Mouse (Mus musculus) layer of hippocampus, adult 2 months (tissue): ENCODE results near the gene Vamp5. TPM values are rescaled to one million over a fixed set of nuclear protein-coding genes. Genes with fewer than 3 reads are reported as not detected.

Experiments used
- DNase-seq, 2 experiments: peaks; one replicate each; pipeline ENCODE4 v3.0.0; 2022; ENCODE audit warnings: low spot score in 2 of 2
- H3K27ac ChIP-seq: fragments of 200-600 bp; 2 replicates; pipeline ENCODE4 v1.8.1; 2022
- H3K4me3 ChIP-seq: fragments of 200-600 bp; 2 replicates; pipeline ENCODE4 v1.8.1; 2022; ENCODE audit warnings: mild to moderate bottlenecking
- CTCF ChIP-seq: fragments of 200-600 bp; conservative IDR thresholded peaks from 2 replicates; pipeline ENCODE4 v1.8.1; 2022; ENCODE audit warnings: antibody characterized with exemption, mild to moderate bottlenecking, moderate library complexity
- total RNA-seq, 2 experiments: library from RNA; stranded (reverse); gene quantifications; 2 replicates each; pipeline ENCODE4 v1.2.3; 2021

Gene Vamp5
- total RNA-seq, 2 experiments from 2014 or later = 3.9 to 4.6 TPM

DNA sequence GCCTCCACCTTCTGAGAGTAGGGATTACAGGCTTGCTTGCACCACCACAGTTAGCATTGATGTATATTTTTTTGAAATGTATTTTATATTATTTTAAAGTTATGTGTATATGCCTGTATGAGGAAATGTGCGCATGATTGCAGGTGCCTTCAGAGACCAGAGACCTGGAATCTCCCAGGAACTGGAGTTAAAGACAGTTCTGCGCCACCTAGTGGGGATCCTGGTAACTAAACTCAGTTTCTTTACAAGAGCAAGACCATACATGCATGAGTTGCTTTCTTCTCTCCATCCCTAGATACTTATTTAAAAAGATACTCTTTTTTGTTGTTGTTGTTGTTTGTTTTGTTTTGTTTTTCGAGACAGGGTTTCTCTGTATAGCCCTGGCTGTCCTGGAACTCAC is 29.3 kb upstream of the Vamp5 start:
- no peak overlapping the region for H3K27ac ChIP-seq
- TF ChIP-seq CTCF = peak; percentile 80
- H3K4me3 ChIP-seq = no peak overlapping the region
- DNase-seq = peak; percentile 45 to 79

DNA sequence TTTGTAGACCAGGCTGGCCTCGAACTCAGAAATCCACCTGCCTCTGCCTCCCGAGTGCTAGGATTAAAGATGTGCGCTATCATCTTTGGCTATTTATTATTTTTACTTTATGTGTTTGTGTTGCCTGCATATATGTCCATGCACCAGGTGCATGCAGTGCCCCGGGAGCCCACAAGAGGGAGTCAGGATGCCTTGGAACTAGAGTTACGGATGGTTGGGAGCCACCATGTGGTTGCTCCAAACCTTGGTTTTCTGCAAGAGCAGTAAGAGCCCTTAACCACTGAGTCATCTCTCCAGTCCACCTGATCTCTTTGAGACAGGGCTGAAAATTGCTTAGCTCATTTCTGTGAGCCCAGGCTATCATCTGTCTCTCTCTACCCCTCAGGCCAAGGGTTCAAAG is 26.9 kb upstream of the Vamp5 start:
- Histone ChIP-seq H3K27ac (no peak overlapping the region), H3K4me3 (no peak overlapping the region)
- peak; percentile 63 to 87 for DNase-seq
- TF ChIP-seq CTCF = peak; percentile 87

DNA sequence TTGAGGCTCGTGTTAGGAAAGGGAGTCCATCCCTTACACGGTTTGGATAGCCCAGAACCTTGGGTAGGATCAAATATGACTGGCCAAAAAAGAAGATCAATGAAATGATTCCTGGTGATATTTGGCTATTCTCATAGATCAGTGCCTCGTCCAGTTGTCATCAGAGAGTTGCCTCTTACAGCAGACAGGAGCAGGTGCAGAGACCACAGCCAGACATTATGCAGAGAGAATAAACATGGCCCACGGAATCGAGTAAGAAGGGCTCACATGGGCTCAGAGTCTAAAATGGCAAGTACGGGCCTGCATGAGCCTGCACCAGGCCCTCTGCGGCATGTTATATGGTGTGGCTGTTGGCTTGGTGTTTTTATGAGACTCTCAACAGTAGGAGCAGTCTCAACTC is 25.1 kb upstream of the Vamp5 start:
- H3K4me3 ChIP-seq = no peak overlapping the region

DNA sequence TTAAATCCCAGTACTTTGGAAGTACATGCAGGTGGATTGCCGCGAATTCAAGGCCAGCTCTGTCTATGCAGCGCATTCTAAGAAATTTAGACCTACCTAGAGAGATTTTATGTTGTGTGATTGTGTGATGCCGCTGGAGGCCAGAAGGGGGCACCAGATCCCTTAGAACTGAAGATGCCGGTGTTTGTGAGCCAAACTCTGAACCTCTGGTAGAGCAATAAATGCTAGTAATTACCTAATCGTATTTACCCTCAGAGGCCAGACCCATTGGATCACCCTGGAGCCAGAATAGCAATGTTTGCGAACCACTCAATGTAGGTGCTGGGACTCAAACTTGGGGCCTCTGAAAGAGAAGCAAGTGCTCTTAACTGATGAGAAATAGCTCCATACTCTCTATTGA is 21.6 kb upstream of the Vamp5 start:
- H3K27ac ChIP-seq = no peak overlapping the region
- peak; percentile 43 to 72 for DNase-seq

More for the DNA sequence above, 25.1 kb upstream of the Vamp5 start:
- TF ChIP-seq CTCF = no peak
- no peak for DNase-seq
- H3K27ac ChIP-seq = no peak overlapping the region

DNA sequence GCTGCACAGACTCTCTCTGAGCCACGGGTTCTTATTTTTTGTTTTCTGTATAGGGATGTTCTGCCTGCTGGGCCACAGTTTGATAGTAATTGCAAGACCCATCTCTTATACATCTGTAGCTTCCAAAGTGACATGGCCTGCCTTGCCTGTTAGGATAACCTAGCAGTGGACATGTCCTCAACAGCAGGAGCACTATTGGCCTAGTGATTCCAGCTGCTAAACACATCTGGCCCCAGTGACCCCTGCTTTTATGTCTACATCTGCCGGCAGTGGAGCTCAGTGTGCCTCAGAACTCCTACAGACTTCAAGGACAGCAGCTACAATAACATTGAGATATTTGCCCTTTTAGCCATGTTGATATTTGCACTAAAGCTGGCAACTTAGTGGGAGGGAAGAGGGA is 19.7 kb upstream of the Vamp5 start:
- H3K27ac ChIP-seq = no peak overlapping the region
- DNase-seq = no peak
- H3K4me3 ChIP-seq = no peak overlapping the region
- TF ChIP-seq CTCF = no peak

More for the DNA sequence above, 21.6 kb upstream of the Vamp5 start:
- TF ChIP-seq CTCF = peak; percentile 92
- no peak overlapping the region for H3K4me3 ChIP-seq

DNA sequence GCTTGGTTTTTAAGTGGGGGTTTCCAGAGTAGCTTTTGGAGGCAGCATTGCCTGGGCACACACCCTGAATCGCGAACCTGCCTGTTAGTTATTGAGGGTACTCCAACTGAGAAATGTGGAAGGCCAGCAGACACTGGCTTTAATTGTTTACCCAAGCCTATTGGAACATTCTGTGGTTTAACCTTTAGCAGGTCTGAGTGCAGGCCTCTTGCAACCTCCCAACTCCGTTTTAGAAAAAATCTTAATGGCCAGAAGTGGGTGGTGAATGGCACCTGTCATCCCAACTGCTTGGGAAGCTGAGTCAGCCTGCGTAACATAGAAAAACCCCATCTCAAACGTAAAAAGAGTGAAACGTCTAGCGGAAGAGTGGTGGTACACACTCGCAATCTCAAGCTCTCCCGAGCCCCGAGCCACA is 16.6 kb upstream of the Vamp5 start:
- no peak for TF ChIP-seq CTCF
- Histone ChIP-seq H3K27ac (no peak overlapping the region), H3K4me3 (no peak overlapping the region)
- no peak for DNase-seq

DNA sequence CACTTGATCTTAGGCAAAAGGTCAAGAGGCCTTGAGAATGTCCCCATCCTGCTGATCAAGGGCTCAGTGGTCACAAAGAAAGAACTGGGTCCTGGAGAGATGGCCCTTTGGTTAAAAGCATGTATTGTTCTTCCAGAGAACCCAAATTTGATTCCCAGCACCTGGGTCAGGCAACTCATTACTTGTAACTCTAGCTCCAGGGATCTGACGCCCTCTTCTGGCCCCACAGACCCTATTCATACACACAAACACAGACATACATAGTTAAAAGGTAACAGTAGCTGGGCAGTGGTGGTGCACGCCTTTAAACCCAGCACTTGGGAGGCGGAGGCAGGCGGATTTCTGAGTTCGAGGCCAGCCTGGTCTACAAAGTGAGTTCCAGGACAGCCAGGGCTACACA is 12.1 kb upstream of the Vamp5 start:
- no peak for DNase-seq
- no peak for TF ChIP-seq CTCF
- Histone ChIP-seq H3K27ac (no peak overlapping the region), H3K4me3 (no peak overlapping the region)

DNA sequence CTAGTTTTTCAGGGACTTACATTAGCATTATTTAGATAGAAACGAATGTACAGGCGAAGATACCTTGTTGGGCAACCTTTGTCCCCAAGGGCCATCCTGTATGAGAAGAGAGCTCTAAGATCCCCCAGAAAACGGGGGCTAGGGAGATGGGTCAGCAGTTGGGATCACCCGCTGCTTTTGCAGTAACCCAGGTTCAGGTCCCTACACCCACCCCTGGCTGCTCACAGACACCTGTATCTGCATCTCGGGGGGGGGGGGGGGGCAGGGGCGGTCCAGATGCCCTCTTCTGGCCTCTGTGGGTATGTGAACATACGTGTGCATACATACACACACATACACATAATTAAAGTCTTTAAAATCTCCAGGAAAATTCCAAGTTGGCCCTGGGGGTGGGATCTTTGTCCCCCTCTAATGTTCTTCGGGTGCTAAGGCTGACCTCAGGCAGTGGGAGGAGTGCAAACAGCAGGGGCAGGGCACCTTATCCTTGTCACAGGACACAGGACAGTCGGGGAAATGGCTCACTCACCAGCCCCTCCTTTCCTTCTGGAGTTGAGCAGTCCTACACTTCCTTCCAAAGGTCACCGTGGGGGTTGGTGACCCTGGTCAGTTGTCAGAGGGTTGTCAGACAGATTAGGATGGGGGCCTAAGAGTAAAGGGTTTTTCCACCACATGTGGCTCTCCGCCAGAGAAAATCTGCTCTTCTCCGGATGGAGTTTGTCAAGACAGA is 10.7 kb upstream of the Vamp5 start:
- peak overlapping the region; percentile 63 for H3K4me3 ChIP-seq
- TF ChIP-seq CTCF = no peak
- peak overlapping the region; percentile 86 for H3K27ac ChIP-seq
- no peak for DNase-seq

DNA sequence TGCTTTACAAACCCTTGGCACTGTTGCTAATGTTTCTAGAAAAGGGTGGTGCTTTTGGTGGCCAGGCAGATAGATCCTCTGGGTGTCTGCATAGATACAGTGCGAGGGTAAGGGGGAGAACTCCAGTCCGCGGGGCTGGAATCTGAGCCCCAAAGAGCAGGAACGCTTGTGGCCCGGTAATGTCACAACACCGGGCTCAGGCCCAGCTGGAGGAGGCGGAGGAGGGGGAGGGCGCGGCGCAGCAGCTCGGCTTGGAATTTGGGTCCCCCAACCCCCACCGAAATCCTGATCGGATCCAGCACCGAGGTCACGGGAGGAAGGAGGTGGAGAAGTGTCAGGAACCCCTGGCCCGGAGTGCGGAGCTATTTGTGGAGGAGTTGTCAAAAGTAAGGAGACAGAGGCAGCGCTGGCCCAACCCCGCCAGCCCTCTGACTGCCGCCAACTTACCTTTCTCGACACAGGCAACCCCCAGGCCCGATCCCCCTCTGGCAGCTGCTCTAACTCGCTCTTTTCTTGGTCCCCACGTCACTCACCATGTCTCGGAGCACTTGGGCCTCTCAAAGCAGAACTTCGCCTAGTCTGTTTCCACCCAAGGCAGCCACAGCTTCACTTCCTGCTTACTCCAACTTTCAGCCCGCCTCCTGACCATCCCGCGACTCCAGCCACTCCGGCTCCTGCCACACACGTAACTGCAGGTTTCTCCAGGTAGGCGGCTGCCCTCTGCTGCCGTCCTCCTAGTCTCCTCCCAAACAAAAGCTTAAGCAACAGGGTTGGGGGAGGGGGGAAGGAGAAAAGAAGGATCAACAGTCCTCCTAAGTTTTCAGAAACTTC is 9.9 kb upstream of the Vamp5 start, which contains the start of gene Vamp8:
Vamp8 (minus strand) TSS at position 763 of the 831 bp plus-strand sequence.
- peak; percentile 43 to 46 for DNase-seq
- no peak for TF ChIP-seq CTCF
- Histone ChIP-seq H3K4me3 (peak within 1 kb of the TSS; percentile 63), H3K27ac (peak within 1 kb of the TSS; percentile 86)

DNA sequence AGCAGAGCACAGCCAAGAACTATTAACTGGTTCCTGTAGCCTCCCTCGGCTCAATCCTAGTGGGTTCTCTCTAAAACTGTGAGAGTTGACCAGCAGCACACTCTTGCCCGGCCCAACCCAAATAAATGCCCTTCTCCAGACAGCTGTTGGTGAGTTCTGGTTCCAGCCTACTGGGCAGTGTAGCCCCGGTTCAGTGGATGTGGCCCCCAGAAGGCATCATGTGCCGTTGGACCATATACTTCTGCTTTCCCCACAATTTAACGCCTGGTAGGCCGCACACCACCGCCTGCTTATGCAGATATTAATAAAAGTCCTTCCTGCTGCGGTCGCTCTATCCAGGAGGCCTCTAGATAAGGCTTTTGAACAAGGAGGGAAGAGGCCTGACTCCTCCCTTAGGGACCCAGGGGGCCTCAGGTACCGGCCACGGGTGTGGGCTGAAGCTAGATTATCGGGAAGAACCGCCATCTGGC is 9.2 kb upstream of the Vamp5 start:
- no peak for TF ChIP-seq CTCF
- Histone ChIP-seq H3K27ac (peak overlapping the region; percentile 86), H3K4me3 (peak overlapping the region; percentile 63)
- no peak for DNase-seq

DNA sequence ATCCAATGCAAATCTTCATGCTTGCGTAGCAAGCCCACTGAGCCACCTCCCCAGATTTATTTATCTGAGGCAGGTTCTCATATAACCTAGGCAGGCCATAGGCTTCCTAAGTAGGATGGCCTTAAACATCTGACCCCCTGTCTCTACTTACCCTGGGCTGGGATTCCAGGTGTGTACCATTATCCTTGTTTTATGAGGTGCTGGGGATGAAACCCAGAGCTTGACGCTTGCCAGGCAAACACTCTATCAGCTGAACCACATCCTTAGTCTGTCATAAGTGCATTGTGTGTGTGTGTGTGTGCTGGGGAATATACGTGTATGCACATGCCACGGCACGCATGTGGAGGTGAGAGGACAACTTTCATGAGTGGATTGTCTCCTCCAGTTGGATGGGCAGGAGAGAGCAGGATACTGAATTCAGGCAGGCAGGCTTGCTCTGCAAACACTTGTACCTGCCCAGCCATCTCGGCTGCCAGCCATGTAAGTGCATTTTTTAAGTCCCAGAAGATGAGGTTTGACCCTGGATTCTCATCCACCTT is 8.6 kb upstream of the Vamp5 start:
- no peak for TF ChIP-seq CTCF
- Histone ChIP-seq H3K4me3 (no peak overlapping the region), H3K27ac (no peak overlapping the region)
- DNase-seq = no peak

DNA sequence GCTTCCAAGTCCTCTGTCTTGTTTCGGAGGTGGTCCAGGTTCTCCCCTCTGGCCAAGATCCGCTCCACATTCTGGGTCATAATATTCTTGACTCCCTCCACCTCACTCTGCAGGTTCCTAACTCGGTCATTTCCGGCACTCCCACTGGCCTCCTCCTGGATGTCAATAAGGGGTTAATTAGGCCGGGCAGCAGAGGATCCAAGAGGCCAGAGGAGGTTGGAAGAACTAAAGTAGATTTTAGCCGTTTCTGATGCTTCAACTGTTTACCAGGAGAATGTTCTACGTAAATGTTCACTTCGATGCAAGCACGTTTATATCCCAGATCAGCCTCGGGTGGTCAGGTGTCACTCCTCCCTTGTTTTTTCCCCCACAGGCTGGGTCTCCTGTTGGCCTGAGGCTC is 8.0 kb upstream of the Vamp5 start:
- H3K4me3 ChIP-seq = no peak overlapping the region
- H3K27ac ChIP-seq = no peak overlapping the region
- no peak for DNase-seq
- TF ChIP-seq CTCF = no peak

DNA sequence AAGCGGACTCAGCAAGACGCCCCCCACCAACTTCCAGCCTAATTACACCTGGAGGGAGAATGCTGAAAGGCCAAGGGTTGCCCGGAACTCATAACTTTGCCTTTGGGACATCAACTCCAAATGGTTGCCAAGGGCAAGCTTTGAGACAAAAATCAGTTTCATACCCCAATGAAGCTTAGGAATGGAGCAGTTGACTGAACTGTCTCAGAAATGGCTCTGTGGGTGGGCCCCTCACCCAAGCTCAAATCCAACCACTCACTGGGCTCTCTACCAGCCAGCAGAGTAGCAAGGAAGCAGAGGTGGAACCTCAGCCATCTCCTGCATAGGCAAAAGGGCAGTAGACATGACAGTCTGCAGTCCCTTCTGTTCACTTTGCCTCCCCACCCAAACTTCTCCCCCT is 7.5 kb upstream of the Vamp5 start:
- no peak for TF ChIP-seq CTCF
- Histone ChIP-seq H3K4me3 (no peak overlapping the region), H3K27ac (no peak overlapping the region)
- DNase-seq = no peak

DNA sequence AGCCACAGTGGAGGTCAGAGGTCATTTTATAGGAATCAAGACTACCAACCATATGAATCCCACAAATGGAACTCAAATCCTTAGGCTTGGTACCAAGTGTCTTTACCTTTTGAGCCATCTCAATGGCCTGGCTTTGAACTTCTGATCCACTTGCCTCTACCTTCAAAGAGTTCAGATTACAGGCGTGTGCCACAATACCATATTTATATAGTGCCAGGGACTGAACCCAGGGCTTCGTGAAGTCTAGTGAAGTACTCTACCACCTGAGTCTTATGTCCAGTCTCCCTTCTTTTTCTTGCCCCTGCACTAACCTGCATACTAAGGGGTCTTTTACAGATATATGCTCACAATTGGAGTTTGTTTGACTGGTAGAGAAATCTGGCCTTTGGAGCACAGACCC is 6.3 kb upstream of the Vamp5 start:
- no peak overlapping the region for H3K4me3 ChIP-seq
- no peak overlapping the region for H3K27ac ChIP-seq
- no peak for DNase-seq
- TF ChIP-seq CTCF = no peak
